Mouse (Mus musculus) limb, embryonic 12.5 days (tissue): ENCODE measurements around the gene Klhdc10. TPM values are rescaled to one million over a fixed set of nuclear protein-coding genes. Genes with fewer than 3 reads are reported as not detected.

Source experiments
- ATAC-seq: fragments of 200-750 bp; cut with Nextera tagmentation; 2 replicates; pipeline ENCODE4 v1.8.0; 2017; ENCODE audit warnings: low read depth, moderate TSS enrichment; ENCODE audit not compliant: insufficient number of reproducible peaks, insufficient read depth, low FRiP score, low TSS enrichment
- H3K27ac ChIP-seq: fragments of 300-500 bp; sonication (generic); 2 replicates; pipeline ENCODE4 v1.5.1; 2016; ENCODE audit warnings: mild to moderate bottlenecking, moderate library complexity
- H3K27me3 ChIP-seq: fragments of 300-500 bp; sonication (generic); 2 replicates; pipeline ENCODE4 v1.6.1; 2016; ENCODE audit warnings: mild to moderate bottlenecking, moderate library complexity
- H3K36me3 ChIP-seq: fragments of 300-500 bp; sonication (generic); 2 replicates; pipeline ENCODE4 v1.6.1; 2016; ENCODE audit warnings: mild to moderate bottlenecking, moderate library complexity
- H3K4me1 ChIP-seq: fragments of 300-500 bp; sonication (generic); replicated peaks from 2 replicates; pipeline ENCODE4 v1.6.1; 2016
- H3K4me2 ChIP-seq: fragments of 300-500 bp; sonication (generic); 2 replicates; pipeline ENCODE4 v1.6.1; 2016; ENCODE audit warnings: mild to moderate bottlenecking, moderate library complexity
- H3K4me3 ChIP-seq: fragments of 300-500 bp; sonication (generic); replicated peaks from 2 replicates; pipeline ENCODE4 v1.5.1; 2016; ENCODE audit warnings: mild to moderate bottlenecking
- H3K9ac ChIP-seq: fragments of 300-500 bp; sonication (generic); replicated peaks from 2 replicates; pipeline ENCODE4 v1.6.1; 2016; ENCODE audit warnings: mild to moderate bottlenecking, moderate library complexity
- H3K9me3 ChIP-seq: fragments of 300-500 bp; sonication (generic); 2 replicates; pipeline ENCODE4 v1.6.1; 2016; ENCODE audit warnings: mild to moderate bottlenecking, moderate library complexity
- WGBS: fragments of 180-500 bp; shearing (Covaris S2); methylation state at CpG from one replicate; pipeline ENCODE4 v1.1.7; 2016; 5-methylcytosine and 5-hydroxymethylcytosine counted together
- polyA plus RNA-seq: library from polyadenylated mRNA; unstranded; fragments of >200 nt; fragmentation: Nextera tagmentation; extraction: Ambion mirVana; gene quantifications from 2 replicates; pipeline ENCODE4 v1.2.1, GENCODE M21; 2016

Gene Klhdc10
- polyA plus RNA-seq: 41.8 and 49.8 TPM in 2 replicates

DNA sequence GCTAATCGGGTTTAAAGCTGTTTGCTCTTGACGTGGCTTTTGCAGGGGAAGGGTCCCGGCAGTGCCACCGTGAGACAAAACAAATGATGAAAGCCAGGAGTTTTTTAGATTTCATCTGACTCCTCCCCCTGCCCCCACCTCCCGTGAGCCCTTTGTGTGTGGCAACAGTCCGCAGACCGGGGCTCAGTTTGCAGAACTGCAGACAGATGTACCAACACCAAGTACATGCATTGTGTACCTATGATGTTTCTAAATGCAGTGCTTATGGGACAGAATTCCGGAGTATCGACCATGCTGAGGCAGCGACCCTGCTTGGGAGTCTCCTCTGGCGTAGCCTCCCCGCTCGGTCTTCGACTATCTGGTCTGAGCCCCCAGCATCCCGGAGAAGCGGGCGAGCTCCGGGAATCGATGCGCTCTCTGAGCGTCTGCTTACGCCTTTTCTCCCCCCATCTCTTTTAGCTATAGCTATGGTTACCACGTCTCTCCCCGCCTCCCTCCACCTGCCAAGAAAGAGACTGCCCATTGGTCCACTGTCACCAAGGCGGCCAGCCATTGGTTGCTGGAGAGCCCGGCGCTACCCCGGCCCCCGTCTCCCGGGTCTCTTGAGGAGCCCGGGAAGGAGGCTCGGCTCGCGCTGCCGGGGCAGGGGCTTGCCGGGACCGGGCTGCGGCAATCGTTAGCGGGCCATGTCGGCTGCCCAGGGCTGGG lies at the start of gene Klhdc10:
Klhdc10 (plus strand) TSS at position 561 of the 708 bp plus-strand sequence.
- Histone ChIP-seq H3K4me1 (no peaks in the 10 kb centered on the region), H3K4me2 (peak within 1 kb of the TSS; percentile 62), H3K9me3 (no peaks in the 10 kb centered on the region), H3K4me3 (peak within 1 kb of the TSS; percentile 98), H3K9ac (peak within 1 kb of the TSS; percentile 97), H3K27me3 (no peaks in the 10 kb centered on the region), H3K36me3 (no peaks in the 10 kb centered on the region), H3K27ac (peak within 1 kb of the TSS; percentile 97)
- peak; percentile 99 for ATAC-seq
- WGBS: under 1% methylated on average over 41 of the region's 41 CpGs

DNA sequence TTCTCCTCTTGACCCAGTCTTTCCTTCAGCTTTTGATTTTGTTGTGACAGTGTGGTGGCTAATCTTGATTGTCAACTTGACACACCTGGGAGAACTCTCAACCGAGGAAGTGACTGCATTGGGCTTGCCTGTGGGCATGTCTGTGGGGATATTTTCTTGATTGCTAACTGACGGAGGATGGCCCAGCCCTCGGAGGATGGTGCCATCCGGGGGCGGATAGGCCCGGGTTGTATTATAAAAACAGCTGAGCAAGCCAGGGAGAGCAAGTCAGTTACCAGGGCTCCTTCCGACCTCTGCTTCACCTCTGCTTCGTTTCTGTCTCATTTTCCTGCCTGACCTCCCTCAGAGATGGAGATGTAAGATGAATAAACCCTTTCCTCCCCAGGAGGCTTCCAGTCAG lies 48.9 kb upstream of the Klhdc10 start:
- no peak overlapping the region for H3K27ac ChIP-seq
- WGBS: 57% methylated on average over 8 of the region's 8 CpGs
- no peaks in the 10 kb centered on the region for H3K36me3 ChIP-seq
- no peak for ATAC-seq
- no peak overlapping the region for H3K4me2 ChIP-seq
- H3K4me3 ChIP-seq: no peak overlapping the region
- H3K27me3 ChIP-seq: no peaks in the 10 kb centered on the region
- no peaks in the 10 kb centered on the region for H3K9me3 ChIP-seq
- no peak overlapping the region for H3K9ac ChIP-seq
- H3K4me1 ChIP-seq: no peaks in the 10 kb centered on the region

DNA sequence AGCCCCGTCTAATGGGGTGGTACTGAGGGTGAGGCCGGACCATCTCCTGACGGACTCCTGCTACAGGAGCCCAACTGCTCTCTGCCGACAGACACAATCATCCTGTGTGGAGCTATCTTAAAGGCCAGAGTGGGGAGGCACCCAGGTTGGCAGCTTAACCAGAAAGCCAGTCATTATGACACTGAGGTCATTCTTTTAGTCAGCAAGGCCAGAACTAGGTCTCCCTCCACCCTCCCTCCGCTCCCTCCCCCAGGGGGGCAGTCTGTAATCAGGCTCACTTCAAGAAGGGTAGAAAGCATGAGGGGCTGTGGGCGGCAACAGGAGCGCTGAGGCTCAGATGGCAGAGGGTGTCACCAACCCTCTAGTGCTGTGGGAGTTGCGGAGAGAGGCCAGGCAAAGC lies 48.0 kb upstream of the Klhdc10 start:
- Histone ChIP-seq H3K4me2 (no peak overlapping the region), H3K4me1 (no peaks in the 10 kb centered on the region), H3K9me3 (no peaks in the 10 kb centered on the region), H3K27ac (no peak overlapping the region), H3K27me3 (no peaks in the 10 kb centered on the region), H3K36me3 (no peaks in the 10 kb centered on the region), H3K9ac (no peak overlapping the region), H3K4me3 (no peak overlapping the region)
- no peak for ATAC-seq
- WGBS: 69% methylated on average over 8 of the region's 8 CpGs

DNA sequence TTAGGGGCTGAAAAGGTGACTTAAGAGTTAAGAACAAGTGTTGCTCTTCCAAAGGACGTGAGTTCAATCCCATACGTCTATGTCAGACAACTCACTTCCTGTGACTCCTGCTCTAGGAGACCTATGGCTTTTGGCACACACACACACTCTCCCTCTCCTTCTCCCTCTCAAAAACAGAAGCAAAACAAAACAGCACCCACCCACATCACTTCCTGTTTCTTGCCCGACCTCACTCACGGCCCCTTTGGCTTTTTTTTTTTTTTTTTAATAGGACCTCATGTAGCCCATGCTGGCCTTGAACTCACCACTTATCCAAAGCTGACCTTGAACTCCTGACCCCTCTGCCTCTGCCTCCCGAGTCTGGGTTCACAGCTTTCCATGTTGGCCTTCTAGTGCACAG lies 46.9 kb upstream of the Klhdc10 start:
- H3K4me3 ChIP-seq: no peak overlapping the region
- WGBS: 43% methylated on average over 5 of the region's 5 CpGs
- no peaks in the 10 kb centered on the region for H3K9me3 ChIP-seq
- H3K4me1 ChIP-seq: no peaks in the 10 kb centered on the region
- H3K27me3 ChIP-seq: no peaks in the 10 kb centered on the region
- ATAC-seq: no peak
- H3K9ac ChIP-seq: no peak overlapping the region
- H3K4me2 ChIP-seq: no peak overlapping the region
- no peak overlapping the region for H3K27ac ChIP-seq
- H3K36me3 ChIP-seq: no peaks in the 10 kb centered on the region

DNA sequence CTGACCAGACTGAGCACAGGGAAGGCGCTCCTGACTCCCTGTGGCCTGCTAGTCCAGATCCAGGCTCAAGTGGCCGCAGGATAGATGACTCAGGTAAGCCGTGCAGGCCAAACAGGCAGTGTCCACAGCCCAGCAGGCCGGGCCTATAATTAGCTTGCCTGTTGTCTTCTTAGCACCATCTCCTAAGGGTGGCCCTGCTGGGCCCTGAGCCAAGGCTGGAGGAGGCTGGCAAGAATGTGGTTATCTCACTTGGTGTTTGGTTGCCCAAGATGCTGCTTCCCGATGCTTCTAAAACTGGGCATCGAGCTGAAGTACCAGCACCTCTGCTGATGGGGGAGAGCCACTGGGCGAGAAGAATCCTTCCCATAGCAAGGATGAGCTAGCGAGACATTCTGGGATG lies 46.0 kb upstream of the Klhdc10 start:
- no peak for ATAC-seq
- 86% methylated on average over 8 of the region's 8 CpGs for WGBS
- Histone ChIP-seq H3K9ac (no peak overlapping the region), H3K9me3 (no peaks in the 10 kb centered on the region), H3K4me3 (no peak overlapping the region), H3K4me1 (no peaks in the 10 kb centered on the region), H3K4me2 (no peak overlapping the region), H3K27ac (no peak overlapping the region), H3K27me3 (no peaks in the 10 kb centered on the region), H3K36me3 (no peaks in the 10 kb centered on the region)

DNA sequence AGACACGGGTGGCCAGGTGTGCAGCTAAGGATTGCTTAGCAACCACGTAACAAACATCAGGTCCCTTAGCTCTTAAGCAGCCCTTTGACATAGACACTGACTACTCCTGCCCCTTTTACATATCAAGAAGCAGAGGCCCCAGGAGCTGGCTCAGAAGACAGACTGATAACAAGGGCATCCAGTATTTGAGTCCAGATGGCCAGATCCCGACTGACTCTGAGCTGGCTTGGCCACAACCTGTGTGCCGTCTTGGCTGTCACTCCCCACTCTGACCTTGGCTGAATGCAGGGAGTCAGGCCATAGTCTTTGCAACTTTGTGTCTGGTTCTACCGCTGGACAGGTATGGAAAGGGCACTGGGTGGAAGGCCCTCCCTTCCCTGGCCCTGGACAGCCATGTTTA lies 45.5 kb upstream of the Klhdc10 start:
- Histone ChIP-seq H3K4me3 (no peak overlapping the region), H3K9ac (no peak overlapping the region), H3K27me3 (no peaks in the 10 kb centered on the region), H3K36me3 (peaks cover under 1% of the 10 kb centered on the region; the same call in 1 of the 2 replicates), H3K9me3 (no peaks in the 10 kb centered on the region), H3K4me1 (no peaks in the 10 kb centered on the region), H3K4me2 (no peak overlapping the region), H3K27ac (no peak overlapping the region)
- 81% methylated on average over 5 of the region's 5 CpGs for WGBS
- no peak for ATAC-seq

DNA sequence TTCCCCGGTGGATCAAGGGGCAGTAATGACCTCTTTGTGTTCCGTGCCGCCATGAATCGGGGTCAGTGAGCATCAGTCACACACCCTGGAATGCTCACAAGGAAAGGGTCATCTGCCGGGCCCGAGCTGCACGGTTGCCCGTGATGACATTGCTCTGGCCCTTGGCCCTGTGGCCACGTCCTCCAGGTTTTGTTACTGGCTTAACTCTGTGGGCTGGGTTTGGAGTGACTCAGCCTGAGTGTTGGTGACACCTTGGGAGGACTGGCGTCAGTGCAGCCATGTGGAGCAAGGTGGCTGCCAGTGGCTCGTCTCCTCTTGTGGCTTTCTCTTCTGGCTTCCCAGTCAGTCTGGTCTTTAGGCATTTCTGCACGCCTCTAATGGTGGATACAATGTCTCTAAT lies 45.0 kb upstream of the Klhdc10 start:
- H3K27me3 ChIP-seq: no peaks in the 10 kb centered on the region
- no peaks in the 10 kb centered on the region for H3K9me3 ChIP-seq
- H3K4me3 ChIP-seq: no peak overlapping the region
- H3K36me3 ChIP-seq: peaks cover 5% of the 10 kb centered on the region; the same call in 1 of the 2 replicates
- 90% methylated on average over 12 of the region's 12 CpGs for WGBS
- ATAC-seq: no peak
- H3K4me1 ChIP-seq: no peaks in the 10 kb centered on the region
- H3K27ac ChIP-seq: no peak overlapping the region
- no peak overlapping the region for H3K4me2 ChIP-seq
- no peak overlapping the region for H3K9ac ChIP-seq

DNA sequence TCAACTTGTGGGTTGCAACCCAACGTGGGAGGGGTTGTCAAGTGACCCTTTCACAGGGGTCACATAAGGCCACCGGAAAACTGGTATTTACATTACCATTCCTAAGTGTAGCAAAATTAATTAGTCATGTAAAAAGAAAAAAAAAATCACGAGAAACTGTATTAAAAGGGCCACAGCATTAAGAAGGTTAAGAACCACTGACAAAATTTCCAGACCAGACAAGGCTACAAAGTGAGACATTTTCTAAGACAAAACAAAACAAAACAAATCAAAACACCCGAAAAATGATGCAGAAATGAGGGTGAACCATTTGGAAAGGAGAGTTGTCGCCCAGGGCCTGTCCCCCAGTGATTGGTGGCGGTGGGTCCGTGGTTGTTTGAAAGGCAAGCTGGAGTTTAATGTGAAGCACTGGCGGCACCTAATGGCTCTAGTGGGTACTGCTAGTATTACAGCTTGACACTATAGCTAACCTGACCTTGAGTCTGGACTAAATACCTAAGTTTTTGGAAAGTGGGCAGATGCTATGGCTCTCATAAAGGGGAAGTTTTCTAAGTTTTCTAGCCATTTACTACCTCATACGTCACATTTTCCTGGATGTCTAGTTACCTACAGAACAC lies 44.0 kb upstream of the Klhdc10 start:
- Histone ChIP-seq H3K9ac (no peak overlapping the region), H3K36me3 (peaks cover 13% of the 10 kb centered on the region; the same call in 1 of the 2 replicates), H3K27me3 (no peaks in the 10 kb centered on the region), H3K4me2 (no peak overlapping the region), H3K4me3 (no peak overlapping the region), H3K4me1 (no peaks in the 10 kb centered on the region), H3K9me3 (no peaks in the 10 kb centered on the region), H3K27ac (no peak overlapping the region)
- WGBS: 19% methylated on average over 9 of the region's 9 CpGs
- ATAC-seq: no peak

DNA sequence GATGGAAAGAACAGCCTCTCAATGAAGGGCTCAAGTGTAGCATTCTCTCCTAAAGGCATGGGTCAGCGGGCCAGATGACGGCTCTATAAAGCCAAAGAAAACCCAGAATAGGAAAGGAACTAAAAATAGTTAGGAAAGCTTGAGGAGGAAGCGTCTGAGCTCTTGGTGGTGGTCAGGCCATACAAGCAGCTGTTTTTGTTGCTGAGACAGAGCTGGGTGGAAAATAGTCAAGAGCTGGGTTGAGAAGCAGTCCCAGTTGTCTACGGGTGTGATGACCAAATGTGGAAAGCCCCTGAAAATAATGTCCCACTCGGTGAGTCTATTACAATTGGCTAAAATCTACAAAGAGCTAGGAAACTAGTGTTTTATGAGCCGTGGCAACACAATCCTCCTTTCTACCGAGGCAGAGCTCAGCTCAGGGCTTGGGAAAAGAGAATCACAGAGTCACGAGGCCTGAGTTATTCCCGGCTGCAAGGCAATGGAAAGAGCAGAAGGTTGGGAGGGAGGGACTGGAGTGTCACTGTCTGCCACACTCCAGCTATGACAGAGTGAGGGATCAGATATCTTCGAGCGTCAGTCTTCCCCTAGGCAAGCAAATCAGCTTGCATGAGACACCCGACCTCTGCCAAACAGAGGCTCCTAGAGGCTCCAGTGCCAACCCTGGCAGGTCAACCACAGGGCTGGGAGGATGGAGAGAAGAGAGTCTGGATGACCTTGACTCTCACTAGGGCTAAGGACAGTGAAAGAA lies 41.7 kb upstream of the Klhdc10 start:
- whole genome bisulfite sequencing: 68% methylated on average over 12 of the region's 12 CpGs
- H3K4me3 ChIP-seq: no peak overlapping the region
- no peak for ATAC-seq
- no peak overlapping the region for H3K27ac ChIP-seq
- H3K27me3 ChIP-seq: no peaks in the 10 kb centered on the region
- H3K9ac ChIP-seq: no peak overlapping the region
- H3K9me3 ChIP-seq: no peaks in the 10 kb centered on the region
- peaks cover 35% of the 10 kb centered on the region for H3K36me3 ChIP-seq
- no peaks in the 10 kb centered on the region for H3K4me1 ChIP-seq
- H3K4me2 ChIP-seq: no peak overlapping the region

DNA sequence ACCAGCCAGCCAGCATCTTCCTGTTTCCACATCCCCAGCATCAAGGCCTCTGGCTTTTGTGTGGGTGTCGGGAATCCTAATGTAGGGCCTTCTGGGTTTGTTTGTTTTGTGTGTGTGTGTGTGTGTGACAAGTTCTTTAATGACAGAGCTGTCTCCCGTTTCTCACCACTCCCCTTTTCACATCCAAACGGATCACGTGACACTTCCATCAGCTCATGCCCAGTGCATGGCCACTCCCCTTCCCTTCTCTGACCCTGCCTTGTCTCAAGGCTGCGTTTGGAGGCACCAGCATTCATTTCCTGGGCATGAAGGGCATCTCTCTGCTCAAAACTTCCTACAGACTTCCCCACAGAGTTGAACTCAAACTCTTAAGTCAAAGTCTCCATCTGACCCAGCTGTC lies 37.9 kb upstream of the Klhdc10 start:
- no peak overlapping the region for H3K27ac ChIP-seq
- H3K4me3 ChIP-seq: no peak overlapping the region
- H3K36me3 ChIP-seq: peaks cover 73% of the 10 kb centered on the region
- no peak overlapping the region for H3K9ac ChIP-seq
- no peaks in the 10 kb centered on the region for H3K9me3 ChIP-seq
- no peak for ATAC-seq
- no peaks in the 10 kb centered on the region for H3K4me1 ChIP-seq
- WGBS: 45% methylated on average over 5 of the region's 5 CpGs
- no peak overlapping the region for H3K4me2 ChIP-seq
- H3K27me3 ChIP-seq: no peaks in the 10 kb centered on the region

DNA sequence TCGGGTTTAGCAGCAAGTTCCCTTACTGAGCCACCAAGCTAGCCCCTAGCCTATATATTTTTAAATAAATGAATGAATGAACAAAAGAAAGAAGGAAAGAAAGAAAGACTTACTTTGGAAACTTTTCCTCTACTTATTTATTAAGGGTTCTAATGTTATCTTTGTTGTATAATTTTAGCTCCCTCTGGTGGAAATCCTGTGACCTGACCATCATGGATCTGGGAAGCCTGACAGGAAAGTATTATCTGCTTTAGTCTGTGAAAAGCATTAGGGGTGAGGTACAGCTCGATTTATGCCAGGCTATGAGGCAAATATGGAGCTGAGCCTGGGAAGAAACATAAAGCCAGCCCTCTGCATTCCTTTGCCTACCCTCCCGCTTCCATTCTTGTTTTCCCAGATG lies 32.4 kb upstream of the Klhdc10 start:
- Histone ChIP-seq H3K27me3 (no peaks in the 10 kb centered on the region), H3K9ac (no peak overlapping the region), H3K4me2 (no peak overlapping the region), H3K36me3 (peaks cover 99% of the 10 kb centered on the region), H3K4me3 (no peak overlapping the region), H3K9me3 (no peaks in the 10 kb centered on the region), H3K27ac (no peak overlapping the region), H3K4me1 (no peaks in the 10 kb centered on the region)
- ATAC-seq: no peak
- WGBS: 85% methylated on average over 3 of the region's 3 CpGs
